Mouse (Mus musculus) megakaryocyte, embryonic 14.5 days (primary cell): ENCODE results near the gene Gpr137. TPM values are rescaled to one million over a fixed set of nuclear protein-coding genes. Genes with fewer than 3 reads are reported as not detected.

ENCODE experiments used
- H3K27me3 ChIP-seq: replicated peaks from 2 replicates; pipeline ENCODE3; 2012; ENCODE audit warnings: inconsistent platforms
- H3K36me3 ChIP-seq: replicated peaks from 2 replicates; pipeline ENCODE3; 2012; ENCODE audit warnings: low read length, inconsistent platforms, mixed read lengths
- H3K4me1 ChIP-seq: 2 replicates; pipeline ENCODE4 v1.6.1; 2012; ENCODE audit warnings: inconsistent platforms
- H3K4me3 ChIP-seq: replicated peaks from 2 replicates; pipeline ENCODE3; 2012; ENCODE audit warnings: moderate library complexity, mild to moderate bottlenecking, inconsistent platforms
- H3K9me3 ChIP-seq: 2 replicates; pipeline ENCODE4 v1.6.1; 2012; ENCODE audit warnings: inconsistent platforms
- FLI1 ChIP-seq: IDR thresholded peaks from 2 replicates; pipeline ENCODE4 v1.6.1; 2012; ENCODE audit warnings: low read length, inconsistent platforms, mixed read lengths
- GATA1 ChIP-seq: IDR thresholded peaks from 3 replicates; pipeline ENCODE4 v1.6.1; 2012; ENCODE audit warnings: mixed read lengths, low read length, inconsistent platforms, borderline replicate concordance
- polyA plus RNA-seq: library from polyadenylated mRNA; stranded (reverse); fragments of >175 nt; gene quantifications from 2 replicates; pipeline ENCODE4 v1.2.3, GENCODE M21; 2012; ENCODE audit warnings: low replicate concordance; ENCODE audit not compliant: insufficient read depth

Gpr137 gene
- polyA plus RNA-seq, 1 experiment = 118 TPM

GRCm38 (mm10) chr19:6942764-6943163 is 484 bp upstream of the Gpr137 start:
- Histone ChIP-seq H3K9me3 (no peaks in the 10 kb centered on the region), H3K4me3 (peak overlapping the region; percentile 98), H3K27me3 (no peaks in the 10 kb centered on the region), H3K4me1 (peaks cover 64% of the 10 kb centered on the region), H3K36me3 (peaks cover 58% of the 10 kb centered on the region)
- TF ChIP-seq GATA1 (no peak), FLI1 (no peak)

GRCm38 (mm10) chr19:6941372-6942248 is 670 bp downstream of the Gpr137 start, which contains the start of gene Bad:
Gene Bad (plus strand): TSS chr19:6941861.
- no peak for TF ChIP-seq GATA1
- no peak for TF ChIP-seq FLI1
- H3K4me1 ChIP-seq = peaks cover 63% of the 10 kb centered on the region

GRCm38 (mm10) chr19:6940396-6941351 is 1.6 kb downstream of the Gpr137 start:
- TF ChIP-seq GATA1 (no peak), FLI1 (no peak)

More at GRCm38 (mm10) chr19:6941372-6942248, 670 bp downstream of the Gpr137 start, which contains the start of gene Bad:
- peak within 1 kb of the TSS; percentile 98 for H3K4me3 ChIP-seq
- peaks cover 52% of the 10 kb centered on the region for H3K36me3 ChIP-seq
- H3K27me3 ChIP-seq = no peaks in the 10 kb centered on the region
- no peaks in the 10 kb centered on the region for H3K9me3 ChIP-seq

GRCm38 (mm10) chr19:6939106-6940002 is 2.9 kb downstream of the Gpr137 start:
- Histone ChIP-seq H3K4me3 (peak overlapping the region; percentile 50), H3K36me3 (peaks cover 35% of the 10 kb centered on the region), H3K27me3 (peaks cover 18% of the 10 kb centered on the region), H3K4me1 (peaks cover 49% of the 10 kb centered on the region), H3K9me3 (no peaks in the 10 kb centered on the region)
- TF ChIP-seq GATA1 = no peak
- TF ChIP-seq FLI1 = no peak

More at GRCm38 (mm10) chr19:6940396-6941351, 1.6 kb downstream of the Gpr137 start:
- H3K27me3 ChIP-seq = peaks cover 6% of the 10 kb centered on the region
- H3K36me3 ChIP-seq = peaks cover 43% of the 10 kb centered on the region
- H3K9me3 ChIP-seq = no peaks in the 10 kb centered on the region
- H3K4me1 ChIP-seq = peaks cover 56% of the 10 kb centered on the region
- H3K4me3 ChIP-seq = peak overlapping the region; percentile 98

- H3K27me3 ChIP-seq = peaks cover 33% of the 10 kb centered on the region
- H3K36me3 ChIP-seq = peaks cover 29% of the 10 kb centered on the region
- H3K4me1 ChIP-seq = peaks cover 51% of the 10 kb centered on the region
- no peaks in the 10 kb centered on the region for H3K9me3 ChIP-seq
- TF ChIP-seq GATA1 (no peak), FLI1 (no peak)
- H3K4me3 ChIP-seq = no peak overlapping the region
Observed at GRCm38 (mm10) chr19:6937541-6938465, 4.5 kb downstream of the Gpr137 start.

GRCm38 (mm10) chr19:6936299-6936698 is 6.0 kb downstream of the Gpr137 start:
- Histone ChIP-seq H3K36me3 (peaks cover 29% of the 10 kb centered on the region), H3K4me1 (peaks cover 59% of the 10 kb centered on the region), H3K4me3 (no peak overlapping the region), H3K27me3 (peaks cover 48% of the 10 kb centered on the region), H3K9me3 (no peaks in the 10 kb centered on the region)
- TF ChIP-seq FLI1 (no peak), GATA1 (no peak)

- no peaks in the 10 kb centered on the region for H3K9me3 ChIP-seq
- no peak for TF ChIP-seq GATA1
- TF ChIP-seq FLI1 = no peak
- peaks cover 59% of the 10 kb centered on the region for H3K27me3 ChIP-seq
- H3K4me1 ChIP-seq = peaks cover 49% of the 10 kb centered on the region
- H3K4me3 ChIP-seq = peak within 1 kb of the TSS; percentile 89
- peaks cover 20% of the 10 kb centered on the region for H3K36me3 ChIP-seq
Observed at GRCm38 (mm10) chr19:6934195-6934977, 7.9 kb downstream of the Gpr137 start, which contains the start of gene Kcnk4. Gene Kcnk4 (minus strand): TSS chr19:6934515.
